Mouse (Mus musculus) stomach, postnatal 0 days (tissue): Measurements from ENCODE around the gene Mylk. TPM values are rescaled to one million over a fixed set of nuclear protein-coding genes. Genes with fewer than 3 reads are reported as not detected.

Experiments
- ATAC-seq: fragments of 200-750 bp; cut with Nextera tagmentation; 2 replicates; pipeline ENCODE4 v1.8.0; 2017; ENCODE audit not compliant: low FRiP score, low TSS enrichment
- DNase-seq: peaks from one replicate; pipeline ENCODE4 v3.0.0-alpha.2; 2016; ENCODE audit warnings: low spot score
- H3K27ac ChIP-seq: fragments of 300-500 bp; sonication (generic); replicated peaks from 2 replicates; pipeline ENCODE4 v1.5.1; 2014; ENCODE audit warnings: mild to moderate bottlenecking, control low read depth
- H3K27me3 ChIP-seq: fragments of 300-500 bp; sonication (generic); 2 replicates; pipeline ENCODE4 v1.6.1; 2014; ENCODE audit warnings: low read length; ENCODE audit not compliant: control insufficient read depth, insufficient read depth
- H3K36me3 ChIP-seq: fragments of 300-500 bp; sonication (generic); 2 replicates; pipeline ENCODE4 v1.6.1; 2014; ENCODE audit warnings: low read length, mixed read lengths; ENCODE audit not compliant: control insufficient read depth, insufficient read depth
- H3K4me1 ChIP-seq: fragments of 300-500 bp; sonication (generic); replicated peaks from 2 replicates; pipeline ENCODE4 v1.6.1; 2014; ENCODE audit warnings: antibody characterized with exemption; ENCODE audit not compliant: control insufficient read depth, insufficient read depth
- H3K4me2 ChIP-seq: fragments of 300-500 bp; sonication (generic); replicated peaks from 2 replicates; pipeline ENCODE4 v1.6.1; 2014; ENCODE audit warnings: low read depth, mild to moderate bottlenecking, control low read depth, moderate library complexity
- H3K4me3 ChIP-seq: fragments of 300-500 bp; sonication (generic); 2 replicates; pipeline ENCODE4 v1.5.1; 2014; ENCODE audit warnings: low read depth, low read length, control low read depth
- H3K9ac ChIP-seq: fragments of 300-500 bp; sonication (generic); 2 replicates; pipeline ENCODE4 v1.6.1; 2014; ENCODE audit warnings: mild to moderate bottlenecking, low read length, control low read depth, mixed read lengths
- H3K9me3 ChIP-seq: fragments of 300-500 bp; sonication (generic); 2 replicates; pipeline ENCODE4 v1.6.1; 2016; ENCODE audit warnings: low read length; ENCODE audit not compliant: control insufficient read depth
- CTCF ChIP-seq: IDR thresholded peaks from 2 replicates; pipeline ENCODE4 v1.5.1; 2016; ENCODE audit warnings: antibody characterized with exemption, low read depth, mild to moderate bottlenecking, moderate library complexity
- EP300 ChIP-seq: optimal IDR thresholded peaks from 2 replicates; pipeline ENCODE3; 2016; ENCODE audit warnings: antibody characterized with exemption
- WGBS: fragments of 180-500 bp; shearing (Covaris S2); extraction: QIAGEN DNeasy Blood & Tissue Kit; methylation state at CpG from one replicate; pipeline ENCODE4 v1.1.7; 2014; 5-methylcytosine and 5-hydroxymethylcytosine counted together
- polyA plus RNA-seq: library from polyadenylated mRNA; unstranded; fragments of >200 nt; fragmentation: Nextera tagmentation; extraction: Ambion mirVana; gene quantifications from 2 replicates; pipeline ENCODE4 v1.2.1, GENCODE M21; 2015

Mylk gene
- polyA plus RNA-seq, 1 experiment from 2014 or later = 480 TPM

GRCm38 (mm10) chr16:34936339-34936810 lies 191.4 kb downstream of the Mylk start:
- Histone ChIP-seq H3K4me1 (peaks cover 10% of the 10 kb centered on the region), H3K4me2 (no peak overlapping the region), H3K27ac (peak overlapping the region; percentile 19; the same call in 1 of the 2 replicates), H3K27me3 (no peaks in the 10 kb centered on the region), H3K9ac (0 out of 2 replicates have a peak overlapping the region, but pooled peaks have one; percentile 38), H3K4me3 (no peak overlapping the region), H3K36me3 (no peaks in the 10 kb centered on the region; the same call in 1 of the 2 replicates), H3K9me3 (no peaks in the 10 kb centered on the region)
- ATAC-seq = no peak
- no peak for TF ChIP-seq CTCF
- no peak for TF ChIP-seq EP300
- DNase-seq = peak; percentile 27
- 29% methylated on average over 9 of the region's 9 CpGs for WGBS

DNA sequence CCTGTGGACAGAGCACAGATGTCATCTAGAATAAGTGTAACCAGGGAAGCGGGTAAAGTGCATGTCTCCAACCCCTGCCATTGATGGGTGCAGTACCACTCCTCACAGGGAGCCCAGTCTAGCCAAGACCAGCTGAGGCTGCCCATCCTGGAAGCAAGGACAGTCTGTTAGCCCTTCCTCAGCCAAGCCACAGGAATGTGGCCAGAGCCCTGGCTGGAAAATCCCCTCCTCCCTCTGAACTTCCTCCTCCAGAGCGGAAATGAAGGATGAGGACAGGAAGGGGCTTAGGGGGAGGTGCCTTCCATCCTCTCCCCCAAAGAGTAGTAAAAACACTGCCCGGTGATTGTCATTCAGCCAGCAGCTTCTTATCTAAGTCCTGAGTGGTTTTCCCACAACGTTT lies 192.6 kb downstream of the Mylk start:
- no peak overlapping the region for H3K4me2 ChIP-seq
- no peak for TF ChIP-seq CTCF
- no peak for TF ChIP-seq EP300
- 44% methylated on average over 4 of the region's 4 CpGs for WGBS
- peak; percentile 45; the same call in 1 of the 2 replicates for ATAC-seq
- no peak for DNase-seq
- H3K9me3 ChIP-seq = no peaks in the 10 kb centered on the region
- peak overlapping the region; percentile 58; the same call in 1 of the 2 replicates for H3K27ac ChIP-seq
- H3K9ac ChIP-seq = no peak overlapping the region
- H3K4me1 ChIP-seq = peaks cover 10% of the 10 kb centered on the region
- no peak overlapping the region for H3K4me3 ChIP-seq
- H3K36me3 ChIP-seq = no peaks in the 10 kb centered on the region; the same call in 1 of the 2 replicates
- no peaks in the 10 kb centered on the region for H3K27me3 ChIP-seq

DNA sequence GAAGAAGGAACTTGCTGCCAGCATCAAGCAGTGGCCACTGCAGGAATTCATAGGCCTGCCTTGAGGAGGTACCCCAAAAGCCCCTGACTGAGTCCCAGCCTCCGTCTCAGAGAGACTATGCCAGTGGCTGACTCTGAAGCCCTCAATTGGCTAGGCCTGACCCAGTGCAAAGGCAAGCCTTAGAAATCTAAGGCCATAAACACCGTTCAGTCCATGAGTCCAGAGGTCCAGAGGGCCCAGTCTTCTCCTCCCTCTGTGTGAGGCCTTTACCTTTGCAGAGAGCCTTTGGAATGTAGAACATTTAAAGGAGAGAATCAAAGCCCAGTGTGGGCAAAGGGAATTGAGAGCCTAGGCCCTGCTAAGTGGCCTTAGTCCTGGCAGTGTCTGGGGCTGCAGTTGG lies 193.2 kb downstream of the Mylk start:
- Histone ChIP-seq H3K9ac (no peak overlapping the region), H3K36me3 (peaks cover under 1% of the 10 kb centered on the region; the same call in 1 of the 2 replicates), H3K27me3 (no peaks in the 10 kb centered on the region), H3K4me1 (peaks cover 10% of the 10 kb centered on the region), H3K4me2 (no peak overlapping the region), H3K27ac (peak overlapping the region; percentile 58), H3K9me3 (no peaks in the 10 kb centered on the region), H3K4me3 (no peak overlapping the region)
- 88% methylated on average over 2 of the region's 2 CpGs for WGBS
- no peak for TF ChIP-seq EP300
- TF ChIP-seq CTCF = no peak
- DNase-seq (no peak), ATAC-seq (no peak)

- Histone ChIP-seq H3K9ac (no peak overlapping the region), H3K27ac (peak overlapping the region; percentile 53), H3K36me3 (peaks cover 2% of the 10 kb centered on the region; the same call in 1 of the 2 replicates)
Observed at GRCm38 (mm10) chr16:34939951-34940350, 194.9 kb downstream of the Mylk start.

GRCm38 (mm10) chr16:34940363-34940762 lies 195.4 kb downstream of the Mylk start:
- Histone ChIP-seq H3K27ac (peak overlapping the region; percentile 53), H3K4me2 (no peak overlapping the region), H3K9ac (no peak overlapping the region), H3K27me3 (no peaks in the 10 kb centered on the region), H3K36me3 (peaks cover 3% of the 10 kb centered on the region; the same call in 1 of the 2 replicates), H3K4me1 (peaks cover 4% of the 10 kb centered on the region), H3K9me3 (no peaks in the 10 kb centered on the region), H3K4me3 (no peak overlapping the region)
- ATAC-seq = 0 out of 2 replicates have a peak, but pooled peaks have one; percentile 8
- TF ChIP-seq EP300 (no peak), CTCF (no peak)
- DNase-seq = no peak
- WGBS = 46% methylated on average over 5 of the region's 5 CpGs

More at GRCm38 (mm10) chr16:34939951-34940350, 194.9 kb downstream of the Mylk start:
- ATAC-seq = 0 out of 2 replicates have a peak, but pooled peaks have one; percentile 16
- DNase-seq = no peak
- no peaks in the 10 kb centered on the region for H3K27me3 ChIP-seq
- no peak overlapping the region for H3K4me3 ChIP-seq
- TF ChIP-seq CTCF = no peak
- TF ChIP-seq EP300 = no peak
- no peaks in the 10 kb centered on the region for H3K9me3 ChIP-seq
- H3K4me1 ChIP-seq = peaks cover 4% of the 10 kb centered on the region
- no peak overlapping the region for H3K4me2 ChIP-seq
- WGBS = 55% methylated on average over 5 of the region's 5 CpGs

DNA sequence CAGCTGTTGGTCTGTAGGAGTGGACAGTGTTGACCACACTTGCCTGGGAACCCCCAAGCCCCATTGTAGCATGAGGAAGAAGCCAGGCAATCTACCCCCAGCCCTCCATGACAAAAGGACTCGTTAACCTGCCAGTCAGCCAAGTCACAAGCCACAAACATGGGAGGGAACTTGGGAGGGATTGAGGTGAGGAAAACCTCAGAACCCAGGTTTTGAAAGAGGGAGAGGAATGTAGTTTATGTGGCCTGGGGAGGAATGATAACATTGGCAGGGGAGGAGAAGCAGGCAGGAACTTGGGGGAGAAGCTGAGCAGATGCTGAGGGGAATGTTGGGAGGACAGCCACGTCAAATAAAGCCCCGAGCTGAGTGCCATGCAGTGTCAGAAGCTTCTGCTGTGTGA lies 196.9 kb downstream of the Mylk start:
- DNase-seq (no peak), ATAC-seq (no peak)
- 56% methylated on average over 3 of the region's 3 CpGs for WGBS
- Histone ChIP-seq H3K9ac (no peak overlapping the region), H3K4me3 (no peak overlapping the region), H3K4me1 (peaks cover 2% of the 10 kb centered on the region), H3K4me2 (no peak overlapping the region), H3K36me3 (peaks cover 7% of the 10 kb centered on the region; the same call in 1 of the 2 replicates), H3K9me3 (no peaks in the 10 kb centered on the region), H3K27ac (no peak overlapping the region), H3K27me3 (no peaks in the 10 kb centered on the region)
- TF ChIP-seq CTCF = no peak
- TF ChIP-seq EP300 = no peak
